Mouse (Mus musculus): ENCODE data around the gene Gm20388. TPM values are rescaled to one million over a fixed set of nuclear protein-coding genes. Genes with fewer than 3 reads are reported as not detected.

The Gm20388 gene
- polyA plus RNA-seq, 1 experiment from 2014 or later: 4.4 TPM

- Histone ChIP-seq H3K4me1 (replicated peaks) (peaks cover 6% of the 10 kb centered on the region; the same call in 1 of the 2 replicates), H3K4me2 (replicated peaks) (peak overlapping the region; percentile 46), H3K27me3 (peaks cover 21% of the 10 kb centered on the region), H3K9ac (replicated peaks) (peak overlapping the region; percentile 7), H3K4me3 (replicated peaks) (peak overlapping the region; percentile 29), H3K9me3 (no peaks in the 10 kb centered on the region), H3K27ac (no peak overlapping the region), H3K36me3 (no peaks in the 10 kb centered on the region)
- WGBS: 16% methylated on average over 25 of the region's 25 CpGs
- 0 out of 2 replicates have a peak, but pooled peaks have one; percentile 34 for ATAC-seq
Observed at GRCm38 (mm10) chr8:123643330-123644051, 3732.8 kb downstream of the Gm20388 start.

GRCm38 (mm10) chr8:123645229-123645628 is 3734.6 kb downstream of the Gm20388 start:
- no peak overlapping the region for H3K27ac ChIP-seq
- no peaks in the 10 kb centered on the region for H3K9me3 ChIP-seq
- H3K9ac ChIP-seq (replicated peaks): no peak overlapping the region
- peaks cover 6% of the 10 kb centered on the region; the same call in 1 of the 2 replicates for H3K4me1 ChIP-seq (replicated peaks)
- WGBS: 72% methylated on average over 9 of the region's 9 CpGs
- no peak overlapping the region for H3K4me3 ChIP-seq (replicated peaks)
- no peak for ATAC-seq
- H3K27me3 ChIP-seq: peaks cover 18% of the 10 kb centered on the region
- no peaks in the 10 kb centered on the region for H3K36me3 ChIP-seq
- no peak overlapping the region for H3K4me2 ChIP-seq (replicated peaks)

- Histone ChIP-seq H3K27ac (no peak overlapping the region), H3K4me1 (replicated peaks) (peaks cover 3% of the 10 kb centered on the region; the same call in 1 of the 2 replicates), H3K36me3 (no peaks in the 10 kb centered on the region), H3K4me3 (replicated peaks) (no peak overlapping the region), H3K9ac (replicated peaks) (no peak overlapping the region), H3K9me3 (no peaks in the 10 kb centered on the region), H3K4me2 (replicated peaks) (no peak overlapping the region), H3K27me3 (peaks cover 11% of the 10 kb centered on the region)
- ATAC-seq: no peak
- 86% methylated on average over 17 of the region's 17 CpGs for WGBS
Observed at GRCm38 (mm10) chr8:123648245-123649170, 3737.9 kb downstream of the Gm20388 start.

- no peak overlapping the region for H3K4me3 ChIP-seq (replicated peaks)
- WGBS: 92% methylated on average over 12 of the region's 12 CpGs
- no peak overlapping the region for H3K27ac ChIP-seq
- H3K4me1 ChIP-seq (replicated peaks): no peaks in the 10 kb centered on the region; the same call in 1 of the 2 replicates
- no peaks in the 10 kb centered on the region for H3K9me3 ChIP-seq
- peaks cover 11% of the 10 kb centered on the region for H3K27me3 ChIP-seq
- no peaks in the 10 kb centered on the region for H3K36me3 ChIP-seq
- no peak for ATAC-seq
- no peak overlapping the region for H3K9ac ChIP-seq (replicated peaks)
- no peak overlapping the region for H3K4me2 ChIP-seq (replicated peaks)
Observed at GRCm38 (mm10) chr8:123649483-123649882, 3738.8 kb downstream of the Gm20388 start.

- H3K4me3 ChIP-seq (replicated peaks): no peak overlapping the region
- ATAC-seq: no peak
- no peaks in the 10 kb centered on the region for H3K9me3 ChIP-seq
- no peak overlapping the region for H3K27ac ChIP-seq
- H3K36me3 ChIP-seq: 0 out of 2 replicates have a peak, but pooled peaks cover 6% of the 10 kb centered on the region
- H3K9ac ChIP-seq (replicated peaks): no peak overlapping the region
- no peak overlapping the region for H3K4me2 ChIP-seq (replicated peaks)
- 96% methylated on average over 5 of the region's 5 CpGs for WGBS
- 0 out of 2 replicates have a peak, but pooled peaks cover under 1% of the 10 kb centered on the region for H3K27me3 ChIP-seq
- peaks cover 20% of the 10 kb centered on the region for H3K4me1 ChIP-seq (replicated peaks)
Observed at GRCm38 (mm10) chr8:123651390-123652098, 3740.9 kb downstream of the Gm20388 start.

- H3K4me3 ChIP-seq (replicated peaks): no peak overlapping the region
- no peaks in the 10 kb centered on the region for H3K27me3 ChIP-seq
- no peak overlapping the region for H3K4me2 ChIP-seq (replicated peaks)
- WGBS: 66% methylated on average over 4 of the region's 4 CpGs
- peak overlapping the region; percentile 94; the same call in 1 of the 2 replicates for H3K27ac ChIP-seq
- H3K4me1 ChIP-seq (replicated peaks): peaks cover 20% of the 10 kb centered on the region
- ATAC-seq: no peak
- peaks cover 15% of the 10 kb centered on the region for H3K36me3 ChIP-seq
- H3K9me3 ChIP-seq: no peaks in the 10 kb centered on the region
- no peak overlapping the region for H3K9ac ChIP-seq (replicated peaks)
Observed at GRCm38 (mm10) chr8:123652641-123653040, 3742.0 kb downstream of the Gm20388 start.

GRCm38 (mm10) chr8:123653308-123653993 is 3742.8 kb downstream of the Gm20388 start, which contains the start of gene Rhou:
Gene Rhou (plus strand): TSS chr8:123653929.
- Histone ChIP-seq H3K27me3 (no peaks in the 10 kb centered on the region), H3K4me2 (replicated peaks) (peak within 1 kb of the TSS; percentile 69), H3K4me3 (replicated peaks) (peak within 1 kb of the TSS; percentile 68), H3K27ac (peak within 1 kb of the TSS; percentile 94), H3K9me3 (no peaks in the 10 kb centered on the region), H3K36me3 (peaks cover 23% of the 10 kb centered on the region), H3K4me1 (replicated peaks) (peaks cover 20% of the 10 kb centered on the region), H3K9ac (replicated peaks) (peak within 1 kb of the TSS; percentile 86)
- ATAC-seq: peak; percentile 93
- whole genome bisulfite sequencing: under 1% methylated on average over 53 of the region's 58 CpGs

- peak; percentile 78 for ATAC-seq
- H3K9ac ChIP-seq (replicated peaks): peak overlapping the region; percentile 86
- no peaks in the 10 kb centered on the region for H3K27me3 ChIP-seq
- H3K4me1 ChIP-seq (replicated peaks): peaks cover 20% of the 10 kb centered on the region
- H3K36me3 ChIP-seq: peaks cover 27% of the 10 kb centered on the region
- peak overlapping the region; percentile 68 for H3K4me3 ChIP-seq (replicated peaks)
- H3K27ac ChIP-seq: peak overlapping the region; percentile 94
- peak overlapping the region; percentile 69 for H3K4me2 ChIP-seq (replicated peaks)
- no peaks in the 10 kb centered on the region for H3K9me3 ChIP-seq
- WGBS: under 1% methylated on average over 73 of the region's 77 CpGs
Observed at GRCm38 (mm10) chr8:123653994-123654569, 3743.4 kb downstream of the Gm20388 start.

- WGBS: 13% methylated on average over 5 of the region's 5 CpGs
- no peaks in the 10 kb centered on the region for H3K27me3 ChIP-seq
- ATAC-seq: no peak
- peak overlapping the region; percentile 68 for H3K4me3 ChIP-seq (replicated peaks)
- no peaks in the 10 kb centered on the region for H3K9me3 ChIP-seq
- H3K36me3 ChIP-seq: peaks cover 27% of the 10 kb centered on the region
- H3K9ac ChIP-seq (replicated peaks): peak overlapping the region; percentile 86
- H3K4me2 ChIP-seq (replicated peaks): peak overlapping the region; percentile 69
- peaks cover 20% of the 10 kb centered on the region for H3K4me1 ChIP-seq (replicated peaks)
- H3K27ac ChIP-seq: no peak overlapping the region
Observed at GRCm38 (mm10) chr8:123654763-123655162, 3744.1 kb downstream of the Gm20388 start.

- no peak for ATAC-seq
- H3K4me3 ChIP-seq (replicated peaks): peak overlapping the region; percentile 68
- no peaks in the 10 kb centered on the region for H3K9me3 ChIP-seq
Observed at GRCm38 (mm10) chr8:123655351-123655779, 3744.7 kb downstream of the Gm20388 start.

More at GRCm38 (mm10) chr8:123655351-123655779, 3744.7 kb downstream of the Gm20388 start:
- Histone ChIP-seq H3K4me1 (replicated peaks) (peaks cover 20% of the 10 kb centered on the region), H3K27ac (no peak overlapping the region), H3K9ac (replicated peaks) (peak overlapping the region; percentile 86), H3K36me3 (peaks cover 30% of the 10 kb centered on the region), H3K27me3 (no peaks in the 10 kb centered on the region), H3K4me2 (replicated peaks) (peak overlapping the region; percentile 69)
- WGBS: 8% methylated on average over 8 of the region's 8 CpGs

Data from midbrain, embryonic 13.5 days (tissue).